Mouse (Mus musculus) Patski (cell line): ENCODE data around the gene Olfr1395. TPM values are rescaled to one million over a fixed set of nuclear protein-coding genes. Genes with fewer than 3 reads are reported as not detected.

Source experiments
- ATAC-seq: fragments of 100-300 bp; one replicate; pipeline ENCODE4 v1.8.0; 2021
- CTCF ChIA-PET: fragments of 350-600 bp; sonication (Branson Sonifier 250); formaldehyde crosslinking; loops from one replicate; lab custom pipeline; 2022; ENCODE audit warnings: inconsistent platforms; lab: Charles Lee
- POLR2A ChIA-PET: fragments of 350-600 bp; sonication (Branson Sonifier 250); formaldehyde crosslinking; loops from one replicate; lab custom pipeline; 2022; ENCODE audit warnings: antibody characterized with exemption, inconsistent platforms; lab: Charles Lee
- DNase-seq: peaks from one replicate; pipeline ENCODE4 v3.0.0-alpha.2; 2011; ENCODE audit warnings: low read depth, low spot score
- H3K27me3 ChIP-seq: fragments of 371-371 bp; one replicate; pipeline ENCODE4 v1.5.1; 2021
- CTCF ChIP-seq: fragments of 100-300 bp; IDR thresholded peaks from one replicate; pipeline ENCODE4 v1.5.1; 2021
- in situ Hi-C: fragments of 300-500 bp; cut with MboI; formaldehyde crosslinking; loops from 3 replicates; pipeline ENCODE4 v1.11.1; 2018; ENCODE audit warnings: low pct_unique_long_range_greater_than_20kb, mixed read lengths
- polyA plus RNA-seq: library from polyadenylated mRNA; unstranded; gene quantifications from one replicate; pipeline ENCODE4 v1.2.3, GENCODE M21; 2021

Olfr1395 gene
- polyA plus RNA-seq, 1 experiment from 2014 or later = not detected

GRCm38 (mm10) chr11:49195819-49196322, 53.8 kb downstream of the Olfr1395 start:
- no peak for DNase-seq
- no peak for ATAC-seq
- ChIA-PET CTCF (interaction anchor here (1.5 to 2.2 kb wide), 2 partner anchors 9 to 75 kb away, joined by 4 to 11 read pairs; partner anchors contain the start of gene Btnl9), POLR2A (no interaction called here)
- in situ Hi-C loops = loop anchor here (25.0 kb wide), 1 partner anchor 341 kb away; the partner anchor contains the start of genes Olfr1381 and Olfr1382
- no peak for TF ChIP-seq CTCF
- no peaks in the 10 kb centered on the region for H3K27me3 ChIP-seq

Other genes with a start within 250 kb of the Olfr1395 start
- 0.15 TPM for gene Gm5431, start 240.1 kb upstream of the Olfr1395 start, polyA plus RNA-seq
- 93.0 TPM for gene Psme2b, start 196.1 kb upstream of the Olfr1395 start, polyA plus RNA-seq
- gene Olfr56, start 163.4 kb upstream of the Olfr1395 start, polyA plus RNA-seq = 0.06 TPM
- 0.62 TPM for gene 9930111J21Rik1, start 162.9 kb upstream of the Olfr1395 start, polyA plus RNA-seq
- 0.68 TPM for gene Gm12185, start 150.0 kb upstream of the Olfr1395 start, polyA plus RNA-seq
- 0.59 TPM for gene Tgtp1, start 148.1 kb upstream of the Olfr1395 start, polyA plus RNA-seq
- 0.86 TPM for gene 9930111J21Rik2, start 91.0 kb upstream of the Olfr1395 start, polyA plus RNA-seq
- 0.18 TPM for gene Tgtp2, start 78.1 kb upstream of the Olfr1395 start, polyA plus RNA-seq
- gene Ifi47, start 65.7 kb upstream of the Olfr1395 start, polyA plus RNA-seq = 0.81 TPM
- gene Olfr1396, start 27.4 kb upstream of the Olfr1395 start, polyA plus RNA-seq = not detected
- gene Olfr1394, start 12.1 kb downstream of the Olfr1395 start, polyA plus RNA-seq = not detected
- gene Btnl9, start 44.9 kb downstream of the Olfr1395 start, polyA plus RNA-seq = not detected
- gene Zfp62, start 61.0 kb downstream of the Olfr1395 start, polyA plus RNA-seq = 31.9 TPM
- 81.9 TPM for gene Mgat1, start 101.9 kb downstream of the Olfr1395 start, polyA plus RNA-seq
- 0.04 TPM for gene Olfr1393, start 136.0 kb downstream of the Olfr1395 start, polyA plus RNA-seq
- 0.14 TPM for gene Olfr1392, start 143.0 kb downstream of the Olfr1395 start, polyA plus RNA-seq
- 0.08 TPM for gene Olfr10, start 162.5 kb downstream of the Olfr1395 start, polyA plus RNA-seq
- not detected for gene Olfr1391, start 180.5 kb downstream of the Olfr1395 start, polyA plus RNA-seq
- not detected for gene Olfr1390, start 192.9 kb downstream of the Olfr1395 start, polyA plus RNA-seq